Mouse (Mus musculus): Measurements from ENCODE around the gene Ssbp4.

- TF ChIP-seq CTCF (IDR thresholded peaks at IDR 0.05; ENCODE audit: borderline replicate concordance, insufficient read depth, low read depth, low read length) (no peak), POLR2A (IDR thresholded peaks at IDR 0.05; ENCODE audit: borderline replicate concordance, insufficient read depth, low read length) (no peak)
Observed at GRCm38 (mm10) chr8:70615281-70615680, 6.6 kb upstream of the Ssbp4 start.

All from cerebellum, adult 2 months (tissue).